Mouse (Mus musculus): Measurements from ENCODE around the gene Fhod1.

Gene Fhod1

GRCm38 (mm10) chr8:105348450-105349095 is 820 bp upstream of the Fhod1 start, which contains the start of gene Slc9a5:
Slc9a5 (plus strand) TSS chr8:105348843.
- DNase-seq: peak; percentile 90

GRCm38 (mm10) chr8:105346611-105347427 is 934 bp downstream of the Fhod1 start:
- DNase-seq: peak; percentile 68

GRCm38 (mm10) chr8:105345061-105345975 is 2.4 kb downstream of the Fhod1 start:
- no peak for DNase-seq

GRCm38 (mm10) chr8:105343791-105344574 is 3.8 kb downstream of the Fhod1 start:
- no peak for DNase-seq

- no peak for DNase-seq
Measured at GRCm38 (mm10) chr8:105342768-105343167, 5.0 kb downstream of the Fhod1 start.

- no peak for DNase-seq
Measured at GRCm38 (mm10) chr8:105341399-105341798, 6.4 kb downstream of the Fhod1 start.

- DNase-seq: no peak
Measured at GRCm38 (mm10) chr8:105339886-105340635, 7.7 kb downstream of the Fhod1 start.

GRCm38 (mm10) chr8:105338992-105339391 is 8.8 kb downstream of the Fhod1 start:
- no peak for DNase-seq

GRCm38 (mm10) chr8:105336373-105337130 is 11.2 kb downstream of the Fhod1 start:
- DNase-seq: peak; percentile 27

- no peak for DNase-seq
Measured at GRCm38 (mm10) chr8:105332523-105332922, 15.2 kb downstream of the Fhod1 start.

GRCm38 (mm10) chr8:105331931-105332330 is 15.8 kb downstream of the Fhod1 start:
- no peak for DNase-seq

- no peak for DNase-seq
Measured at GRCm38 (mm10) chr8:105331469-105331868, 16.3 kb downstream of the Fhod1 start.

GRCm38 (mm10) chr8:105330325-105330724 is 17.4 kb downstream of the Fhod1 start:
- no peak for DNase-seq

- no peak for DNase-seq
Measured at GRCm38 (mm10) chr8:105326968-105327367, 20.8 kb downstream of the Fhod1 start.

- peak; percentile 98 for DNase-seq
Measured at GRCm38 (mm10) chr8:105326141-105326672, 21.5 kb downstream of the Fhod1 start, which contains the start of the genes Lrrc29 and Tmem208. Lrrc29 (minus strand) TSS chr8:105326278. Tmem208 (plus strand) TSS chr8:105326354.

GRCm38 (mm10) chr8:105325641-105326093 is 22.1 kb downstream of the Fhod1 start:
- DNase-seq: peak; percentile 59

- DNase-seq: no peak
Measured at GRCm38 (mm10) chr8:105323183-105323582, 24.6 kb downstream of the Fhod1 start.

GRCm38 (mm10) chr8:105318662-105319190 is 29.0 kb downstream of the Fhod1 start:
- no peak for DNase-seq

- DNase-seq: no peak
Measured at GRCm38 (mm10) chr8:105317941-105318340, 29.8 kb downstream of the Fhod1 start.
